Mouse (Mus musculus) erythroid progenitor cell, adult 5-6 weeks (primary cell): ENCODE measurements at regions not wholly inside any gene's neighbourhood (a gene's known extent, or its start where the extent isn't known, plus 50 kb on each side); places are given as distances from the start of the nearest gene placed in this dataset.
"Not testable (repeated sequence)": the region's sequence is repeated elsewhere in the genome, so short reads cannot be mapped to it uniquely, and the experiment has no call there.

Experiments
- ATAC-seq: replicated peaks from 2 replicates; pipeline ENCODE4 v1.8.0; 2016; ENCODE audit warnings: moderate number of reproducible peaks, mild to moderate bottlenecking, moderate TSS enrichment, inconsistent platforms; ENCODE audit not compliant: poor library complexity, low FRiP score, severe bottlenecking

DNA sequence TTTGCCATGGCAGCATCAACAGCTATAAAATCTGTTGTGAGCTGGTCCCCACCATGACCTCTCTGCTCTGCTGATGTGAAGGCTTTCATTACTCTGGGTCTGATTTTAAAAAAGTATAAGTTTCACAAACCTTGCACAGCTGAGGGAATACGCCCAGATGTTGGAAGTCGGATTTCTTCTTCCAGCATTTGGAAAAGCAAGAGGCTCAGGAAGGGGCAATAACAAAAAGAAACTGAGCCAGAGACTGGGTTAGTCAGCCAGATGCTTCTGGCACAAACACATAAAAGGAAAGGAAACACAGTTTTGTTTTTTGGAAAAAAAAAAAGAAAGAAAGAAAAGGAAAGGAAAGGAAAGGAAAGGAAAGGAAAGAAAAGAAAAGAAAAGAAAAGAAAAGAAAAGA lies 270.0 kb upstream of the Klf6 start:
- no peak for ATAC-seq

DNA sequence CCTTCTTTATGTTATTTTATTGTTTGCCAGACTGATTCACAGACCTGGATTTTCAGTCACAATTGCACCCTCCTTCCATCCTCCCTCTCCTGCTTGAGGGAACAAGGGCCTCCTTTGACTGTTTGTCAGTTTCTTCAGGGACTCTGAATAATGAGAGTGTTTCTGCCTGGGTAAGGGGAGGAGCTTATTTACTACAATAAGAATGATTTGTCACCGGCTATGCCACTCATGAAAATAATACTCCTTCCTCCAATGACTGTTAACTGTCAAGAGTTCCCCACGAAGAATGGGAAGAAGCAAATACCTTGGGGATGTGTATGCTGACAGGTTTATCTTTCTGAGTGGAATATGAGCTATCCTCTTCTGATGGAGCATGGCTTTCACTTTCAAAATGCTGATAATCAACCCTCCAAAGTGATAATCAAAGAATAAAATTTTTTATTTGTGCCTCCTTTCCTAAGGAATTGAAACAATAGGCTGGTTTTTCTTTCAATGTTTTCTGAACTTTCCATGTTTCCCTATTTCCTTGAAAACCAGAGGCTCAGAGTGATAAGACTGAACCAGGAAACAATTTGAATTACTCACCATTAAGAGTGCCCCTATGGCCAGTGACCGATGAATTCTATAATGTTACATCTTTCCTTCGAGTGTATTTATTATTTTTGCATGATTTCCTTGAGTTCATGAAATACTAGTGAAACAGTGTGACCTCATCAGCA lies 269.3 kb upstream of the Klf6 start:
- ATAC-seq, result no peak

DNA sequence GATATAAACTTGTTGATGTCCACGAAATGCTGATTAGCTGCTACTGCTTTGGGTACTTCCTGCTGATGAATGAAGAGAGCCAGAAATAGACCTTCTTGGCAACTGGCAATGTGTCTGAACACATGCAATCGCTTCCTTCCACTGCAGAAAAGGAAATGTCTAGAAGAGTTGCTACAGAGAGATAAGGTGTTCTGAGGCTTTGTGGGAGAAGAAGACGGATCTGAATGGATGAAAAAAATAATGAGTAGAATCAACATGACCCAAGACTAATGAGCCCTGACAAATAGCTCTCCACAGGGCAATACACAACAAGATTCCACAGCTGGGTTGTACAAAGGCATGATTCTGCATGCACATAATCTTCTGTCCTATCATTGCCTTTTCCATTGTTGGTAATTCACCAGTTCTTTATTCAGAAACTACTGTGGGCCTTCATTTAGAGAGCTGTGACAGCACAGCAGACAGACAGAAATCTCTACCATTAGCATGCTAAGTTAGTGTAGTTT lies 268.7 kb upstream of the Klf6 start:
- ATAC-seq, result no peak

DNA sequence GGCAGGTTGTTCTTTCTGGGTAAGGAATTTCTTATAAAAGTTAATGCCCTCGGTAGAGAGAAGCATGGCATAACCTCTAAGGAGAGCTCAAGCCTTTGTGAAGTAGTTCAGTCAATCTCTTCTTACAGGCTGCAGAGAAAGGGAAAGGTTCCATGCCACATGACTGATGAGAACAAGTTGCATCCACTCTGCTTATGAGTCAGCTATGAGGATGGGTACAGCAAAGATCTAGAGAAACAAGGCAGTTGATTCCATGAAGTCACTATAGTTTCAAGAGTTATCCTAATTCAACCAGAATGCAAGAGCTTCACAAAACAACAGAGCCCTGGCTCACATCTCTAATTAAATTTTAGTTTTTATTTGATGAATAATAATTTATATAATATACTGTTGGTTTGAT lies 259.6 kb upstream of the Klf6 start:
- ATAC-seq, result no peak

DNA sequence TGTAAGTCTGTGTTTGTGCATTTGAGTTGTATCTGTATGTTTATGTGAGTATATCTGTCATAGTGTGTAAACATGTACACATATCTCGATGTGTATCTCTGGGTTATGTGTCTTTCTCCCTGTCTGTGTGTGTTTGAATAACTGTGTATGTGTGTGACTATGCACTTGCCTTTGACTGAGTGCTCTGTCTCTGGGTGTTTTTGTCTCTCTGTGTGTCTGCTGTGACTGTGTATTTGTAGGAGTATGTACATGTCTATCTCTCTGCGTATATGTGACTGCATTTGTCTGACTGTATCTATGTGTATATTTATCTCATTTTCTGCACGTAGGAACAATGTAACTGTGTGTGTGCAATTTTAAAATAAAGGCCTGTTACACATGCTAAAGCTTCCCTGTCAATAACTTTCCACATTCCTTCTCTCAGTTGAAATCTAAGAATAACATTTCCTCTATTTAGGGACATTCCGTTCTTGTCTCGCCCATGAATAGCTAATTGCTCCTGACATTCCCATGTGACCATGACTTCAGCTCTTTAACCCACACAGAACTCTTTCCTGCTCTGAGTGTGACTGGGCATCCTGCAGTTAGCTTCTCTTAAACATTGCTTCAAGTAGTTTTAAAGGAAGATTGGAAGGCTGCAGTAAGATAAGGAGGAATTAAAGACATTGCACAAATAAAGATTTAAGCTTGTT lies 257.2 kb upstream of the Klf6 start:
- ATAC-seq, result no peak

DNA sequence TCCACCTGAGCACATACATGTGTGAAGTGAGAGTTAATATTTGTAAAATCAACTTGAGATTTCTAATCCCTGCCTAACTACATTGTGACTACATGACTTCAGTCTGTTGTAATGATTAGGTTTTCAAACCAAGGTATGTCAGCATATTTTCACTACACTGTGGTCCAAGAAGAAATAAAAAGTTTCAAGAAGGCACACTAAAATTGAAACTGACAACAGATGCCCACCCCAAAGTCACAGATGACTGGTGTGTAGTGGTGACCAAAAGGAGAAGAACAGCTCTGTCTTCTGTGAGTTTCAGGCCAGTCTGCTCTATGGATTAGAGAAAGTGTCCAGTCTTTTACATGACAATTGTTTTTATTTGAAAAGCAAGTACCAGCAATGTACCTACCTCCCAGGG lies 255.9 kb upstream of the Klf6 start:
- ATAC-seq, result no peak

DNA sequence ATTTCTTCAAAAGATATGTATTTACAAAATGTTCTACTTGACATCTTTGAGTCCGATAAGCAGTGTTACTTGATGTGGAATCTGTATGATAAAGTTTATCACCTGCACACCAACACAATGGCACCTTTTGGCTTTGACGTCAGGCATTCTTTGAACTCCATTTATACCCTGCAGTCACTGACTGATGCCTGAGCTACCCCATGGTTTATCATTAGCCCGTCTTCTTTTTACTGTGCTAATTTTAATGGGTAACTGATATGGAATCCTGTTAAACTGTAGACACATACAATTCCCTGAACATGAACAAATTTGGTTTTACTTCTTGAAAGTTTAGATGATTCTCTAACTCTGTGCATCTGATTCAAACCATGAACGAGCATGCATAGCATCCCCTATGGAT lies 253.8 kb upstream of the Klf6 start:
- ATAC-seq, result no peak

DNA sequence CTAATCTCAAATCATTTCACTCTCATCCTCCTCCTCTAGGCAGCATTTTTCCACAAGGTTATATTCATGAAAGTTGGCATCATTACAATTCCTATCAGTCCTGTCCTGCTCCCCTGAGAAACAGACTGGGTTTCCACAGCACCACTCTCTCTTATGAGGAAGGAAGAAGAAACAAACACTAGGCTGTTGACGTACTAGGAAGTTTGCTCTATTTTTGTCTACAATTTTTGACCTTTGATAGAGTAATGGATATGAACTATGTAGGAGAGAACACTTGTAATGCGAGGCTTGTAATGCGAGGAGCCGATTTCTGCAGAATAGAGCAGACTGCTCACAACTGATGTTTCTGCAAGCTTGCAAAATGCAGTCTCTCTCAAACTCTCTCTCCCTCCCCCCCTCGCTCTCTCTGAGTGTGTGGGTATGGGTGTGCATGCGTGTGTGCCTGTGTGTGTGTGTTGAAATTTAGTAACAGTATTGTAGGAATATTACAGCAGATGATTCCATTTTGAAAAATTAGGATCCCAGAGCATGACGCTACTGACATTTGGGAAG lies 247.0 kb upstream of the Klf6 start:
- no peak for ATAC-seq

DNA sequence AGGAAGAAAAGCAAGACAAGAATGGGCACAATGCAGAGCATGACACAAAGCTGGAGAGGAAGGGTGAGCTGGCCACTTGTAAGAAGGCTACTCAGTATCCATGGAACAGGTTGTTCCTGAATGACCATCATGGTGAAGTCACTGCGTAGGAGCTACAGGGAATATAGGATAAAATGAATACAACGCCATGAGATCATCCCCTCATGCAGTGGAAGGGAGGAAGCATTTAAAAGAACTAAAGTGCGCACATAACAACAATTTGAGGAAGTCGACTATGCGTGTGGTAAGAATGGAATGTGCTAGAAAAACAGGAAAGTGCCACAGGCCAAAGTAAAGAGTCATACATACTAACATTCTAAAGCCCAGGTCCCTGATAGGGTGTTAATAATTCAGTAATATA lies 246.4 kb upstream of the Klf6 start:
- no peak for ATAC-seq

DNA sequence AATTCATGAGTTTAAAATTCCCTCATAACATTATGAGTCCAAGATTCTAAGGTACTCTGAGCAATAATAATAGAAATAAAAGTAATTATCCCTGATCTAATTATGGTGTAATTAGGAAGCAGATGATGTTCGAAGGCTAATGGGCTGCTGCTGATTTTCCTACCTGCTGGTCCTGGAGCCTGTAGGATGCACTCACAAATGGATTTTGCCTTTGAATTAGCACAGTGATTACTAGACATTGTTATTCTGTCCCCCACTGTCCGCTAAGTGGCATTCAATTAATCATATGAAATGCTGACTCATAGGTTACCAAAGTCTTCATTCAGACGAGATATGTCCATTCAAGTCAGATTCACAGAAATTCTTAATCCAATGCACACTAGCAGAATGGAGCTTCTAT lies 246.0 kb upstream of the Klf6 start:
- no peak for ATAC-seq

DNA sequence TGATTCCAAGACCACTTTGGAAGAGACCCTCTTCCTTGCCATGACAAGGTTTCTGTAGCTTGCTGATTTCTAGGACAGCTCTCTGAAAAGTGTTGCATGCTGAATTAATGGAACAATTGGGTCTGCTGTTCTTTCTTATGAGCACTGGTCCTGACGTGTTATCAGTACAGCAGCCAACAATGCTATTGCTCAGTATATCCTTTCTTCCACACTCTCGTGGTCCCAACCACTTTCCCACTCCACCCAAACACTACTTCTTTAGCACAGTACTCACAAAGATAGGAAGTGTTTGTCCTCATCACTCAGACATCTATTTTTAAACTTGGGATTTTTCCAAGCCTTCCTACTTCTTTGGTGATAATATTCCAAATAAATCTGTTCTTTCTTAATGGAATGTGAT lies 233.2 kb upstream of the Klf6 start:
- ATAC-seq, result no peak

DNA sequence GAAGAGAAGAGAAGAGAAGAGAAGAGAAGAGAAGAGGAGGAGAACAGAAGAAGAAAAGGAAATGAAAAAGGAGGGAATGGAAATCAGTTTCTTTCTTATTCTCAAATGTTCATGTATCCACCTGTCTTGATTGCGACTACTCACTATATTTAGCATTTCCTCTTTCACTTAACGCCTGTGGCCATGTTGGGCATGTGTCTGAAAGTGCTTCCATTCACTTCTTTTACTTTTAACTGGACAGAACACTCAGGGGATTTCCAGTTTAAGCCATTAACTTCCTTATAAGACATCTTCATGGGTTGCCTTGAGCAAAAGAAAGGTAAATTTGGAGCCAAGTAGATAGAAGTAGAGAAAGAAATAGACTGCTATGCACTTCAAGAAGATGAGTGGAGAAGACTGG lies 226.3 kb upstream of the Klf6 start:
- ATAC-seq, result no peak

DNA sequence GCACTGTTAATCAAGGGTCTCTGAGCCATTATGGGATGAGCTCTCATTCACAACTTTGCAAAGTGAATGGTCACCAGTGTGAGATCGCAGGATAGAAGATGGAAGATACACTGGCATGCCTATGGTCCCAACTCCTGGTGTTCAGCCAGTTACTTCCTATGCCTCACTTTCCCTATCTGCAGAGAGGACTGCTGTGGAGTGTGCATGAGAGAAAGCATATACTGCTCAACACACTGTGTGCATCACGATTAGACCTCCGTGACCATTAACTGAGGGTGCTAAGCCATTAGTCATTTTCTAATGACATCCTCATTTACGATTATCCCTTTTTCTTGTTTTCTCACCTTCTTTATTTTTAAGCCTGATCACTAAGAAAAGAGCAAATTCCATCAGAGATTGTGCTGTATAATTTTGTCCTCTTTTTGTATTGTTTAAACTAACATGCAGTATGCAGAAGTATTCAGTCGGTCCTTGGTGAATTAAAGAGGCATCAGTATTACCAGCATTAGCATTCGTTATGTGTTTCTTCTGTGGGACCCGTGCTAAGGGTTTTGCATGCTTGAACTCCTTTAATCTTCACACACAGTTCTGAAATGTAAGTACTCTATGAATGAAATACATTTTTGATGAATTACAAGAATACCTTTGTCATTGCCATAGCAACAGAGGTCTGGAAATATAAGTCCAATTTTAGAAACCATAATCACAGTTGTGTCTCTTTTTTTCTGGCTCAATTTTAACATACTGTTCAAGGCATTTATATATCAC lies 219.4 kb upstream of the Klf6 start:
- ATAC-seq, result no peak

DNA sequence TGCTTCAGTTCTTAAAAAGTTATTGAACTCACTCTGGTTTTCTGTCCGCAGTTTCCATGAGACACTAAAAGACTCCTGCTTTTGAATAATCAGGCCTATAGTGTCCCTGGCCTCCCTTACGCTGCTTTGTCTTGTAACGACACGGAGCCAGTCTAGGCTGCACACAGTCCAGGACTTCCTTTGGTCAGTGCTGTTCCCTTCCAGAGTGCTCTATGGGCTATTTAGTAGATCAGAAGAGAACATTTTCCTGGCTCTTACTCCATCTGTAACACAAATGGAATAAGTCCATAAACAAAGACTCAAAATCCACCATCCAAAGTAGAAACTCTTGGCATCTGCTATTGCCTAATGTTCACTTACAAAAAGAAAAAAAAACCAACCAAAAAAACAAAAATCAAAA lies 213.0 kb upstream of the Klf6 start:
- ATAC-seq, result no peak

DNA sequence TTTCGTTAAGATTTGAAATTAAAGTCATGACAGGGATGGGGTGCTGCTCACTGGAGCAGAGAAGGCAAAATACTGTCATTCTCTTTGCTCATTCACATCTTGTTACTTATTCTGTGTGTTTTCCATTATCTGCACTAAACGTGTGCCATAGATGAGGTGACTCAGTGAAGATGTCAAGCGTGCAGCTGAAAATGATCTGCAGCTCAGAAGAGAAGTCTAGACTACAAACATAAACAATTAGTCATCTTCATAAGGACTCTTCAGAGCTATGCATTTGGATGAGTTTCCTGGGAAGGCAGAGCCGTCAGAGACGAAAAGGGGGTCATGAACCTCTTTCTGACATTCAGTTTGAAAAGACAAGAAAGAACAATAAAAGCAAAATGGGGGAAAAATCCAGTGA lies 203.7 kb upstream of the Klf6 start:
- no peak for ATAC-seq

DNA sequence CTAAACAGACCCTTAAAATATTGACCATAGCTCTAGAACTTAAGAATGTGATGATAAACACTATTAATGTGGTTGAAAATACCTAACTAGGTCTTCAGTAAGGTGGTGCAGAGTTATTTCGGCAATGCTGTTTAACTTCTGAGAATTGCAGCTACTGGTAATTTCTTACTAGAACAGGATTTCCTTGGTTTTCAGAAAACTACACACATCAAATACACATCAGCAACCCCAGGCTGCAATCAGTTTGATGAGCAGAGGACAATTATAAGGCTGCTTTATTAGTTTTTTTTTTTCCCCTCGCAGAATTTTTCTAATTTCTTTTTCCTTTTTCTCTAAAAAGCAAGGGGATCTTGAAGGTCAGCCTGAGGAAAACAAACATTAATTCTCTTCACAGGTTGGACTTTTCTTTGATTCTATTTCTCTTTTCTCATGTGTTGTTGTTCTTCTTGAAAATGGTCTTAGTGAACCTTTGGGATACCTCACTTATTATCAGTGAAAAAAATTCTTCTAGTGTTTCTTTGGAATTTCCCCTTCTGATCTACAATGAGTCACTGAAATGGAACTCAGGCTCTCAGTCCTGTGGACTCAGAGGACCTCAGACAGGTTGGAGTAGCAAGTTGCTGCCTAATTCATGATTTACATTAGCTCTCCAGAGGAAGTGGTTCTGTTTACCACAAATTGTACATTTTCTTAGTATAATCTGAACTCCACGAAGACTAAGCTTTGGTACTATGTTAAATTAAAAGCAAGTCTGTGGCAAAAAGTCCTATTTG lies 194.9 kb upstream of the Klf6 start:
- no peak for ATAC-seq

DNA sequence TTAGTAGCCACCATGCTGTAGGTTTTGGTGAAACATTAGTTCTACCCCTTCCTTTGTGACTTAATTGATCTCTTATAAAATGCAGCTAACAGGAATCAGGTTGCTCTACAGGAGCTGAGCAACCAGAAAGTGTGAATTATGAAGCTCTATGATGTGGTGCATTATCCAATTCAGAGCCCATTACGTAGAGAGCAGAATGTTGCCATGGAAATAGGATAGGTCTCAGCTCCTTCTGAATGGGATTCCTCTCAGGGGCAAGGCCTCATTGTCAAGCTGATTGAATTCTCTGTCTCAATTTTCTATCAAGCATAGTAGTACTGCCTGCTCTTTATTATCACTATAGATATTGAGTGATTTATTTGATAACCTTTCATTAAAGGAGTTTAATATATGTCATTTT lies 185.6 kb upstream of the Klf6 start:
- ATAC-seq, result no peak

DNA sequence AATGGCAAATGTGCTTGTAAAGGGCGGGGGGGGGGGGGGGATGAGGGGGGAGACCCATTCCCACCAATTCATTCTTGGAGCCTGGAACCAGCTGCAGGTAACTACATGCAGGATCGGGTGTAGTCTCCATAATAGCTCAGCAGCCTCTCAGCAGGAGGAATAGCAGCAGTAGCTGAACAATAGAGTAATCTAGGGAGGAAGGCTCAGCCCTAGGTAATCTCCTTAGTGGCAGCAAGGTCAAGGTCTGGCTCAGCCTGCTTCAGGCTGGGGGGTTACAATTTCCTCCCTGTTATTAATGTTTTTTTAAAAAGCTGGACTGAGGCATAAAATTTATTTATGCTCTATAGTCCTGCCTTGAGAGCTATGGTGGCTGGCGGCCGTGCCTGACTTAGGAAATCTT lies 171.2 kb upstream of the Klf6 start:
- no peak for ATAC-seq

DNA sequence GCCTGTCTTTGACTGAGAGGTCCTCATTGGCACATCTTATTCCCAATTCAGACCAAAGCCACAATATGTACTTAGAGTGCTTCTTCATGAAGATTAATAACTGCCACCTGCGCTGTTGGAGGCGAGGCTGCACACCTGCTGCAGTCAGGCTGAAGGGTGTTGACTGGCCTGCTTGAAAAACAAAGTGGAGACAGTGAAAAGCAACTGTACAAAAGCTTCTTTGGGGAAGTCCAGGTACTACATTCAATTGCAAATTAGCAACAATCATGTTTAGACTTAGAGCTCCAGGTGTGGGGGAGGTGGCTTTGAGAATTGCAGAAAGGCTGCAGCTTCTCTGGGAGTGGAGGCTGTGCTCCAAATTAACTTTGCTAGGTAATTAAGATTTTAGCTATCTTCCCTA lies 170.6 kb upstream of the Klf6 start:
- ATAC-seq, result not testable (repeated sequence)

DNA sequence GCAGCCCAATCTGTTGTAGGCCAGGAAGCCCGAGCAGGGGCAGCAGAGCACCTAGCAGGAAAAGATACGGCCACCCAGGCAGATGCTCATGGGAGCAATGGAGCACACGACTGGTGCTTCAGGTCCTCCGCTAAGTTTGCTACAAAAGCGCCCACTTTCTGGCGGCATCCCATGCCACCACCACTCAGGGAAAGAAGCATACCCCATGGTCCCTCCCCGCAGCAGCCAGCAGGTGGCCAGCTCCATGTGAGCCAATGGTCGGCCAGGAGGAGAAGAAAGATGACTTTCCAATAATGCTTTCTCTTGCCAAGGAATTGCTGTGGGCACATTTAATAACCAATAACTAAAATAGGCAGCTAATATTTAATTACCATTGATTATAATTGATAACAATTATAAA lies 166.7 kb upstream of the Klf6 start:
- no peak for ATAC-seq
